Mouse (Mus musculus): ENCODE results near the gene AC124502.3.

AC124502.3 gene

GRCm38 (mm10) chr19:5058801-5059771 is 20.4 kb downstream of the AC124502.3 start:
- in situ Hi-C loops (cut with MboI): no loop called here

- in situ Hi-C loops (cut with MboI): no loop called here
Measured at GRCm38 (mm10) chr19:5060365-5061330, 22.0 kb downstream of the AC124502.3 start.

GRCm38 (mm10) chr19:5062041-5062440 is 23.4 kb downstream of the AC124502.3 start:
- in situ Hi-C loops (cut with MboI): no loop called here

GRCm38 (mm10) chr19:5062446-5062845 is 23.8 kb downstream of the AC124502.3 start:
- in situ Hi-C loops (cut with MboI): no loop called here

GRCm38 (mm10) chr19:5065104-5065503 is 26.4 kb downstream of the AC124502.3 start:
- in situ Hi-C loops (cut with MboI): no loop called here

GRCm38 (mm10) chr19:5067040-5067799 is 28.5 kb downstream of the AC124502.3 start:
- in situ Hi-C loops (cut with MboI): no loop called here

GRCm38 (mm10) chr19:5067867-5068569 is 29.3 kb downstream of the AC124502.3 start, which contains the start of gene Cd248:
TSS of gene Cd248 (plus strand) at chr19:5068078.
- in situ Hi-C loops (cut with MboI): no loop called here

- in situ Hi-C loops (cut with MboI): no loop called here
Measured at GRCm38 (mm10) chr19:5068570-5069234, 30.0 kb downstream of the AC124502.3 start.

- in situ Hi-C loops (cut with MboI): no loop called here
Measured at GRCm38 (mm10) chr19:5069486-5069885, 30.8 kb downstream of the AC124502.3 start.

- in situ Hi-C loops (cut with MboI): no loop called here
Measured at GRCm38 (mm10) chr19:5069978-5070377, 31.3 kb downstream of the AC124502.3 start.

GRCm38 (mm10) chr19:5071077-5071476 is 32.4 kb downstream of the AC124502.3 start:
- in situ Hi-C loops (cut with MboI): no loop called here

- in situ Hi-C loops (cut with MboI): no loop called here
Measured at GRCm38 (mm10) chr19:5071545-5072369, 33.1 kb downstream of the AC124502.3 start.

GRCm38 (mm10) chr19:5072389-5073019 is 33.8 kb downstream of the AC124502.3 start:
- in situ Hi-C loops (cut with MboI): no loop called here

GRCm38 (mm10) chr19:5073028-5073427 is 34.3 kb downstream of the AC124502.3 start:
- in situ Hi-C loops (cut with MboI): no loop called here

- in situ Hi-C loops (cut with MboI): no loop called here
Measured at GRCm38 (mm10) chr19:5073518-5073917, 34.8 kb downstream of the AC124502.3 start.

GRCm38 (mm10) chr19:5079279-5079678 is 40.6 kb downstream of the AC124502.3 start:
- in situ Hi-C loops (cut with MboI): no loop called here

- in situ Hi-C loops (cut with MboI): no loop called here
Measured at GRCm38 (mm10) chr19:5082005-5082404, 43.3 kb downstream of the AC124502.3 start.

- in situ Hi-C loops (cut with MboI): no loop called here
Measured at GRCm38 (mm10) chr19:5082596-5082995, 43.9 kb downstream of the AC124502.3 start.
